ENCODE assay signal across 20 mouse cellular contexts in the genomic region with DNA sequence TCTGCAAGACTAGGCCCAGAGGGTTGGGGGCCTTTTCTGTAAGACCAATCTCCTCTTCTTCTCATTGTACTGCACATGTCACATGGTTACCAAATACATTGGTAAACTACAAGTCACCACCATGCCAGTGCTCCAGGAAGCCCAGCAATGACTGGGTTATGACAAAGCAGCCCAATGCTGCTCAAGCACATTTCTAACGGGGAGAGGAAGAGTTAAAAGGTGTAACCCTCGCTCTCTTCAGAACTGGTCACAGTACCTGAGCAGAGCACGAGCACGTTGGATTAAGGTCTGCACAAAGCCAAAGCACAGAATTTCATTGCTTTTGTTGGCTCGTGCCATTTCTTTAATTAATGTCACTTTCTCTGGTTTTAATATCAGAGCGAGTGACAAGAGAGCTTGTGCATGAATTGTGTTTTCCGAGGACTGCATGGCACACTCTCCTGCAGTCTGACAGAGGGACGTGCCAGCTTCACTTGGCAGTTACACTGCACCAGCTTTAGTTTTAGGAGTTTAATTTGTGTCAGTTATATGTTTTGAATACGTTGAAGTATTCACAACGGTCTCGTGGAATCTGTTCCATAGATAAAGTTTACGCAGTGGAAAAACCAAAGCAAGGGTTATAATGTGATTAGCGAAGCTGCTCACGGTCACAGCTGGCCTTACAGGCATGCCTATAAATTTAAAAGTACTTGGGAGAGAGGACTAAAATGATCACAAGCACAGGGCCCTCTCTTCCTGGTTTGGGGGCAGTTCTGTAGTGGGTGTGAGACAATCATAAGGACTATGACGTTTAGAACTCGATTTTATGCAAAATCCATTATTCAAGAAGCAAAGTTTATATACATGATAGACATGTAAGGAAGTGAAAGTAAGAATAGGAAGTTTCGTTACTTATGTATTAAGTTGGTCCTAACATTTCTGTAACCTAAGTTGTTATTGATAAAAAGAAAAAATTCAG. TPM values are rescaled to one million over a fixed set of nuclear protein-coding genes. Genes with fewer than 3 reads are reported as not detected.
DNase-seq lines count a peak whose midpoint lies in the region; ATAC-seq lines count a peak whose summit lies in the region.
"Had no signal": no experiment of that assay in that cellular context is flagged by ENCODE, and none has a peak within 500 bp of the region (broad histone marks: within the 10 kb centered on the region; RNA-seq: fewer than 3 reads in every experiment).

No protein-coding gene starts in this region.

- H3K4me2 ChIP-seq in midbrain, embryonic 13.5 days (replicated peaks), result no peak overlapping the region
- H3K4me2 ChIP-seq: embryonic facial prominence, embryonic 12.5 days; stomach, embryonic 15.5 days had no signal

- peak; percentile 28 to 47 for DNase-seq in cerebellum, postnatal 10 days
- no peak for DNase-seq in cerebellum, adult 9-11 months
- peak; percentile 41 to 46 for DNase-seq in layer of hippocampus, postnatal 10 days (ENCODE audit: low spot score in 2 of 2)
- no peak for DNase-seq in layer of hippocampus, adult 9-10 months (ENCODE audit: low spot score)
- peak; percentile 24 for DNase-seq in brain, adult 2 months (ENCODE audit: low read depth, low spot score)
- DNase-seq in c-Kit-positive CD71-positive TER-119-positive erythroid progenitor cells, embryonic 14.5 days (ENCODE audit: low spot score), result no peak
- DNase-seq: lung, adult 2 months; thymus, postnatal 14 days had no signal

- 73% methylated on average over 17 of the region's 17 CpGs for WGBS in midbrain, embryonic 13.5 days

- no peak overlapping the region for H3K4me3 ChIP-seq in midbrain, embryonic 13.5 days (replicated peaks)
- H3K4me3 ChIP-seq: embryonic facial prominence, embryonic 12.5 days; limb, embryonic 10.5 days; myocyte; stomach, embryonic 15.5 days had no signal

- H3K9me3 ChIP-seq in midbrain, embryonic 13.5 days, result no peaks in the 10 kb centered on the region
- H3K9me3 ChIP-seq: embryonic facial prominence, embryonic 12.5 days; limb, embryonic 10.5 days; stomach, embryonic 15.5 days had no signal

- no peaks in the 10 kb centered on the region for H3K27me3 ChIP-seq in midbrain, embryonic 13.5 days
- H3K27me3 ChIP-seq: embryonic facial prominence, embryonic 12.5 days; stomach, embryonic 15.5 days had no signal

- no peak overlapping the region for H3K9ac ChIP-seq in midbrain, embryonic 13.5 days (replicated peaks)
- H3K9ac ChIP-seq: embryonic facial prominence, embryonic 12.5 days; stomach, embryonic 15.5 days had no signal

- H3K27ac ChIP-seq in midbrain, embryonic 13.5 days, result no peak overlapping the region
- H3K27ac ChIP-seq: embryonic facial prominence, embryonic 12.5 days; limb, embryonic 10.5 days; stomach, embryonic 15.5 days had no signal

- H3K4me1 ChIP-seq in midbrain, embryonic 13.5 days (replicated peaks), result peaks cover 2% of the 10 kb centered on the region; the same call in 1 of the 2 replicates
- H3K4me1 ChIP-seq: embryonic facial prominence, embryonic 12.5 days; limb, embryonic 10.5 days had no signal

- ATAC-seq in megakaryocyte-erythroid progenitor cell, adult 5-6 weeks (replicated peaks; ENCODE audit: low FRiP score, low TSS enrichment, poor library complexity, severe bottlenecking), result peak; percentile 51
- no peak for ATAC-seq in midbrain, embryonic 13.5 days

- H3K36me3 ChIP-seq in midbrain, embryonic 13.5 days, result no peaks in the 10 kb centered on the region
- H3K36me3 ChIP-seq: embryonic facial prominence, embryonic 12.5 days; limb, embryonic 10.5 days; stomach, embryonic 15.5 days had no signal

RNA-seq across cellular contexts. Expression of a gene that starts 7.4 kb away (rescaled TPM):
- not detected for total RNA-seq in layer of hippocampus, postnatal 10 days (2021)
- total RNA-seq in megakaryocyte-erythroid progenitor cell, adult 5-6 weeks (2014; fragmentation: Nextera tagmentation), result not detected in 2 replicates
- total RNA-seq in megakaryocyte-erythroid progenitor cell, adult 5-6 weeks (2017), result not detected in 2 replicates
- polyA plus RNA-seq in midbrain, embryonic 13.5 days (2015; fragmentation: Nextera tagmentation; extraction: Ambion mirVana), result not detected in 2 replicates
- total RNA-seq: adrenal gland, adult 18-20 months had no signal
- polyA plus RNA-seq: gonadal fat pad, adult 2 months; heart, embryonic 16.5 days; hindbrain, embryonic 16.5 days; kidney, embryonic 14.5 days; limb, embryonic 10.5 days; lung, adult 2 months; myocyte; small intestine, adult 2 months; stomach, embryonic 15.5 days had no signal

RNA-seq across cellular contexts. Expression of a gene that starts 8.1 kb away (rescaled TPM):
- 1 to 10 TPM; 2.6 to 5.3 TPM for total RNA-seq in layer of hippocampus, postnatal 10 days (2021)
- total RNA-seq in megakaryocyte-erythroid progenitor cell, adult 5-6 weeks (2014; fragmentation: Nextera tagmentation), result 18.0 and 24.7 TPM in 2 replicates
- total RNA-seq in megakaryocyte-erythroid progenitor cell, adult 5-6 weeks (2017), result 27.8 and 50.5 TPM in 2 replicates
- 6.4 and 6.8 TPM in 2 replicates for polyA plus RNA-seq in midbrain, embryonic 13.5 days (2015; fragmentation: Nextera tagmentation; extraction: Ambion mirVana)

Comparison
In these comparisons a context has a peak if more than half of its experiments do, and no peak if none do; other contexts are left out.
1. DNase-seq: peak in cerebellum, postnatal 10 days (2 of 2), layer of hippocampus, postnatal 10 days (2 of 2) and brain, adult 2 months (single experiment); none in cerebellum, adult 9-11 months (single experiment), layer of hippocampus, adult 9-10 months (single experiment) and c-Kit-positive CD71-positive TER-119-positive erythroid progenitor cells, embryonic 14.5 days (single experiment).